Mouse (Mus musculus) embryonic facial prominence, embryonic 11.5 days (tissue): ENCODE results near the gene Pirt. TPM values are rescaled to one million over a fixed set of nuclear protein-coding genes. Genes with fewer than 3 reads are reported as not detected.

Source experiments
- ATAC-seq: fragments of 200-750 bp; cut with Nextera tagmentation; replicated peaks from 2 replicates; pipeline ENCODE4 v1.8.0; 2017; ENCODE audit warnings: low read depth; ENCODE audit not compliant: insufficient number of reproducible peaks, low FRiP score, low TSS enrichment
- DNase-seq: peaks from one replicate; pipeline ENCODE4 v3.0.0-alpha.2; 2015; ENCODE audit warnings: low spot score
- H3K27ac ChIP-seq: fragments of 300-500 bp; sonication (generic); replicated peaks from 2 replicates; pipeline ENCODE4 v1.5.1; 2014; ENCODE audit warnings: mild to moderate bottlenecking, low read depth, low read length, control low read depth
- H3K27me3 ChIP-seq: fragments of 300-500 bp; sonication (generic); 2 replicates; pipeline ENCODE4 v1.6.1; 2014; ENCODE audit warnings: mild to moderate bottlenecking, low read length, moderate library complexity, mixed read lengths; ENCODE audit not compliant: control insufficient read depth, insufficient read depth
- H3K36me3 ChIP-seq: fragments of 300-500 bp; sonication (generic); replicated peaks from 2 replicates; pipeline ENCODE4 v1.6.1; 2014; ENCODE audit warnings: low read depth, mild to moderate bottlenecking, low read length, moderate library complexity, mixed read lengths; ENCODE audit not compliant: control insufficient read depth, insufficient read depth
- H3K4me1 ChIP-seq: fragments of 300-500 bp; sonication (generic); 2 replicates; pipeline ENCODE4 v1.6.1; 2014; ENCODE audit warnings: low read length, mixed read lengths; ENCODE audit not compliant: control insufficient read depth, insufficient read depth
- H3K4me2 ChIP-seq: fragments of 300-500 bp; sonication (generic); 2 replicates; pipeline ENCODE4 v1.6.1; 2014; ENCODE audit warnings: low read depth, mild to moderate bottlenecking, control low read depth, low read length, moderate library complexity
- H3K4me3 ChIP-seq: fragments of 300-500 bp; sonication (generic); 2 replicates; pipeline ENCODE4 v1.5.1; 2014; ENCODE audit warnings: low read depth, low read length, control low read depth
- H3K9ac ChIP-seq: fragments of 300-500 bp; sonication (generic); replicated peaks from 2 replicates; pipeline ENCODE4 v1.6.1; 2014; ENCODE audit warnings: mild to moderate bottlenecking, control low read depth, low read length
- H3K9me3 ChIP-seq: fragments of 300-500 bp; sonication (generic); replicated peaks from 2 replicates; pipeline ENCODE4 v1.6.1; 2016; ENCODE audit warnings: mild to moderate bottlenecking, low read length, inconsistent platforms, mixed read lengths; ENCODE audit not compliant: control insufficient read depth
- WGBS: fragments of 180-500 bp; shearing (Covaris S2); extraction: QIAGEN DNeasy Blood & Tissue Kit; methylation state at CpG from one replicate; pipeline ENCODE4 v1.1.7; 2014; 5-methylcytosine and 5-hydroxymethylcytosine counted together
- polyA plus RNA-seq: library from polyadenylated mRNA; unstranded; fragments of >200 nt; fragmentation: Nextera tagmentation; extraction: Ambion mirVana; gene quantifications from 2 replicates; pipeline ENCODE4 v1.2.1, GENCODE M21; 2014

Pirt gene
- polyA plus RNA-seq, 1 experiment from 2014 or later: 3.5 TPM

GRCm38 (mm10) chr11:66902801-66903200 is 9.0 kb upstream of the Pirt start:
- Histone ChIP-seq H3K9me3 (no peaks in the 10 kb centered on the region), H3K4me2 (no peak overlapping the region), H3K27ac (no peak overlapping the region), H3K36me3 (no peaks in the 10 kb centered on the region), H3K9ac (no peak overlapping the region), H3K4me3 (no peak overlapping the region), H3K27me3 (no peaks in the 10 kb centered on the region), H3K4me1 (no peaks in the 10 kb centered on the region)
- WGBS: 85% methylated on average over 7 of the region's 7 CpGs
- no peak for ATAC-seq
- no peak for DNase-seq

GRCm38 (mm10) chr11:66905617-66906384 is 6.0 kb upstream of the Pirt start:
- H3K27ac ChIP-seq: no peak overlapping the region
- H3K4me3 ChIP-seq: no peak overlapping the region
- no peak overlapping the region; the same call in 1 of the 2 replicates for H3K9ac ChIP-seq
- no peaks in the 10 kb centered on the region for H3K36me3 ChIP-seq
- no peaks in the 10 kb centered on the region for H3K4me1 ChIP-seq
- no peak; the same call in 1 of the 2 replicates for ATAC-seq
- no peaks in the 10 kb centered on the region for H3K9me3 ChIP-seq
- 13% methylated on average over 21 of the region's 21 CpGs for WGBS
- DNase-seq: peak; percentile 93
- H3K27me3 ChIP-seq: no peaks in the 10 kb centered on the region
- no peak overlapping the region for H3K4me2 ChIP-seq

GRCm38 (mm10) chr11:66912531-66913458 is 1.0 kb downstream of the Pirt start:
- H3K36me3 ChIP-seq: no peaks in the 10 kb centered on the region
- DNase-seq (no peak), ATAC-seq (no peak)
- 51% methylated on average over 17 of the region's 17 CpGs for WGBS
- H3K4me1 ChIP-seq: no peaks in the 10 kb centered on the region
- H3K9me3 ChIP-seq: no peaks in the 10 kb centered on the region
- no peak overlapping the region for H3K4me3 ChIP-seq
- H3K9ac ChIP-seq: no peak overlapping the region
- H3K27me3 ChIP-seq: no peaks in the 10 kb centered on the region
- no peak overlapping the region for H3K4me2 ChIP-seq
- no peak overlapping the region for H3K27ac ChIP-seq

GRCm38 (mm10) chr11:66914249-66914648 is 2.5 kb downstream of the Pirt start:
- no peaks in the 10 kb centered on the region for H3K36me3 ChIP-seq
- DNase-seq: peak; percentile 67
- H3K4me2 ChIP-seq: no peak overlapping the region
- H3K9ac ChIP-seq: no peak overlapping the region
- no peaks in the 10 kb centered on the region for H3K27me3 ChIP-seq
- H3K4me1 ChIP-seq: no peaks in the 10 kb centered on the region
- ATAC-seq: no peak
- H3K9me3 ChIP-seq: no peaks in the 10 kb centered on the region
- no peak overlapping the region for H3K4me3 ChIP-seq
- WGBS: 42% methylated on average over 3 of the region's 3 CpGs
- H3K27ac ChIP-seq: no peak overlapping the region

GRCm38 (mm10) chr11:66920012-66920411 is 8.2 kb downstream of the Pirt start:
- 45% methylated on average over 2 of the region's 2 CpGs for WGBS
- Histone ChIP-seq H3K4me2 (no peak overlapping the region), H3K27ac (no peak overlapping the region), H3K36me3 (no peaks in the 10 kb centered on the region), H3K9me3 (no peaks in the 10 kb centered on the region), H3K4me3 (no peak overlapping the region), H3K9ac (no peak overlapping the region), H3K27me3 (no peaks in the 10 kb centered on the region), H3K4me1 (peaks cover 5% of the 10 kb centered on the region; the same call in 1 of the 2 replicates)
- no peak for ATAC-seq
- no peak for DNase-seq

GRCm38 (mm10) chr11:66924095-66924823 is 12.5 kb downstream of the Pirt start:
- peaks cover 5% of the 10 kb centered on the region; the same call in 1 of the 2 replicates for H3K4me1 ChIP-seq
- WGBS: 80% methylated on average over 11 of the region's 11 CpGs
- H3K4me3 ChIP-seq: no peak overlapping the region
- no peak for ATAC-seq
- no peaks in the 10 kb centered on the region for H3K36me3 ChIP-seq
- no peaks in the 10 kb centered on the region for H3K27me3 ChIP-seq
- H3K9me3 ChIP-seq: no peaks in the 10 kb centered on the region
- DNase-seq: no peak
- H3K4me2 ChIP-seq: no peak overlapping the region
- no peak overlapping the region for H3K9ac ChIP-seq
- no peak overlapping the region for H3K27ac ChIP-seq

GRCm38 (mm10) chr11:66928311-66928710 is 16.5 kb downstream of the Pirt start:
- DNase-seq (no peak), ATAC-seq (no peak)
- Histone ChIP-seq H3K9me3 (no peaks in the 10 kb centered on the region), H3K36me3 (no peaks in the 10 kb centered on the region), H3K27me3 (no peaks in the 10 kb centered on the region), H3K4me2 (no peak overlapping the region), H3K27ac (no peak overlapping the region), H3K4me3 (no peak overlapping the region), H3K9ac (no peak overlapping the region), H3K4me1 (no peaks in the 10 kb centered on the region)
- WGBS: 67% methylated on average over 3 of the region's 3 CpGs
